Mouse (Mus musculus) embryonic facial prominence, embryonic 11.5 days (tissue): ENCODE results near the gene Trim46. TPM values are rescaled to one million over a fixed set of nuclear protein-coding genes. Genes with fewer than 3 reads are reported as not detected.

Experiments used
- ATAC-seq: fragments of 200-750 bp; cut with Nextera tagmentation; replicated peaks from 2 replicates; pipeline ENCODE4 v1.8.0; 2017; ENCODE audit warnings: low read depth; ENCODE audit not compliant: insufficient number of reproducible peaks, low FRiP score, low TSS enrichment
- DNase-seq: peaks from one replicate; pipeline ENCODE4 v3.0.0-alpha.2; 2015; ENCODE audit warnings: low spot score
- H3K27ac ChIP-seq: fragments of 300-500 bp; sonication (generic); replicated peaks from 2 replicates; pipeline ENCODE4 v1.5.1; 2014; ENCODE audit warnings: mild to moderate bottlenecking, low read depth, low read length, control low read depth
- H3K27me3 ChIP-seq: fragments of 300-500 bp; sonication (generic); 2 replicates; pipeline ENCODE4 v1.6.1; 2014; ENCODE audit warnings: mild to moderate bottlenecking, low read length, moderate library complexity, mixed read lengths; ENCODE audit not compliant: control insufficient read depth, insufficient read depth
- H3K36me3 ChIP-seq: fragments of 300-500 bp; sonication (generic); replicated peaks from 2 replicates; pipeline ENCODE4 v1.6.1; 2014; ENCODE audit warnings: low read depth, mild to moderate bottlenecking, low read length, moderate library complexity, mixed read lengths; ENCODE audit not compliant: control insufficient read depth, insufficient read depth
- H3K4me1 ChIP-seq: fragments of 300-500 bp; sonication (generic); 2 replicates; pipeline ENCODE4 v1.6.1; 2014; ENCODE audit warnings: low read length, mixed read lengths; ENCODE audit not compliant: control insufficient read depth, insufficient read depth
- H3K4me2 ChIP-seq: fragments of 300-500 bp; sonication (generic); 2 replicates; pipeline ENCODE4 v1.6.1; 2014; ENCODE audit warnings: low read depth, mild to moderate bottlenecking, control low read depth, low read length, moderate library complexity
- H3K4me3 ChIP-seq: fragments of 300-500 bp; sonication (generic); 2 replicates; pipeline ENCODE4 v1.5.1; 2014; ENCODE audit warnings: low read depth, low read length, control low read depth
- H3K9ac ChIP-seq: fragments of 300-500 bp; sonication (generic); replicated peaks from 2 replicates; pipeline ENCODE4 v1.6.1; 2014; ENCODE audit warnings: mild to moderate bottlenecking, control low read depth, low read length
- H3K9me3 ChIP-seq: fragments of 300-500 bp; sonication (generic); replicated peaks from 2 replicates; pipeline ENCODE4 v1.6.1; 2016; ENCODE audit warnings: mild to moderate bottlenecking, low read length, inconsistent platforms, mixed read lengths; ENCODE audit not compliant: control insufficient read depth
- WGBS: fragments of 180-500 bp; shearing (Covaris S2); extraction: QIAGEN DNeasy Blood & Tissue Kit; methylation state at CpG from one replicate; pipeline ENCODE4 v1.1.7; 2014; 5-methylcytosine and 5-hydroxymethylcytosine counted together
- polyA plus RNA-seq: library from polyadenylated mRNA; unstranded; fragments of >200 nt; fragmentation: Nextera tagmentation; extraction: Ambion mirVana; gene quantifications from 2 replicates; pipeline ENCODE4 v1.2.1, GENCODE M21; 2014

Gene Trim46
- polyA plus RNA-seq, 1 experiment from 2014 or later = 3.0 TPM

GRCm38 (mm10) chr3:89270051-89270755 lies 24.1 kb upstream of the Trim46 start, which contains the start of gene Slc50a1:
Gene Slc50a1 (minus strand): TSS chr3:89270570.
- no peaks in the 10 kb centered on the region for H3K27me3 ChIP-seq
- no peaks in the 10 kb centered on the region for H3K36me3 ChIP-seq
- no peaks in the 10 kb centered on the region for H3K9me3 ChIP-seq
- 3% methylated on average over 39 of the region's 39 CpGs for WGBS
- H3K4me2 ChIP-seq = peak within 1 kb of the TSS; percentile 80
- H3K4me3 ChIP-seq = peak within 1 kb of the TSS; percentile 50
- peak within 1 kb of the TSS; percentile 79 for H3K9ac ChIP-seq
- DNase-seq = peak; percentile 79
- ATAC-seq = no peak
- no peak within 1 kb of the TSS; the same call in 1 of the 2 replicates for H3K27ac ChIP-seq
- H3K4me1 ChIP-seq = peaks cover 5% of the 10 kb centered on the region

- H3K4me2 ChIP-seq = no peak overlapping the region
- H3K4me1 ChIP-seq = peaks cover 5% of the 10 kb centered on the region
- H3K4me3 ChIP-seq = no peak overlapping the region
- H3K27ac ChIP-seq = no peak overlapping the region
- H3K9me3 ChIP-seq = no peaks in the 10 kb centered on the region
- DNase-seq (no peak), ATAC-seq (no peak)
- H3K27me3 ChIP-seq = no peaks in the 10 kb centered on the region
- WGBS = 55% methylated on average over 8 of the region's 8 CpGs
- H3K36me3 ChIP-seq = no peaks in the 10 kb centered on the region
- H3K9ac ChIP-seq = peak overlapping the region; percentile 1; the same call in 1 of the 2 replicates
Measured at GRCm38 (mm10) chr3:89268916-89269315, 22.8 kb upstream of the Trim46 start.

GRCm38 (mm10) chr3:89266439-89266893 lies 20.4 kb upstream of the Trim46 start:
- peak; percentile 94 for DNase-seq
- WGBS = under 1% methylated on average over 20 of the region's 20 CpGs
- peaks cover 5% of the 10 kb centered on the region for H3K4me1 ChIP-seq
- no peaks in the 10 kb centered on the region for H3K36me3 ChIP-seq
- H3K4me2 ChIP-seq = peak overlapping the region; percentile 79
- H3K9ac ChIP-seq = peak overlapping the region; percentile 73
- H3K27me3 ChIP-seq = no peaks in the 10 kb centered on the region
- ATAC-seq = peak; percentile 87
- no peaks in the 10 kb centered on the region for H3K9me3 ChIP-seq
- peak overlapping the region; percentile 55 for H3K4me3 ChIP-seq
- no peak overlapping the region for H3K27ac ChIP-seq

- H3K27me3 ChIP-seq = no peaks in the 10 kb centered on the region
- no peak overlapping the region for H3K27ac ChIP-seq
- 70% methylated on average over 10 of the region's 10 CpGs for WGBS
- H3K4me1 ChIP-seq = no peaks in the 10 kb centered on the region
- DNase-seq = no peak
- H3K4me3 ChIP-seq = no peak overlapping the region
- H3K9me3 ChIP-seq = no peaks in the 10 kb centered on the region
- no peaks in the 10 kb centered on the region for H3K36me3 ChIP-seq
- no peak for ATAC-seq
- no peak overlapping the region for H3K9ac ChIP-seq
- H3K4me2 ChIP-seq = no peak overlapping the region
Measured at GRCm38 (mm10) chr3:89262417-89262816, 16.3 kb upstream of the Trim46 start.

- ATAC-seq = no peak
- Histone ChIP-seq H3K4me2 (no peak overlapping the region), H3K36me3 (no peaks in the 10 kb centered on the region), H3K4me3 (no peak overlapping the region), H3K4me1 (no peaks in the 10 kb centered on the region), H3K9ac (no peak overlapping the region), H3K27ac (no peak overlapping the region), H3K9me3 (no peaks in the 10 kb centered on the region), H3K27me3 (no peaks in the 10 kb centered on the region)
- 82% methylated on average over 3 of the region's 3 CpGs for whole genome bisulfite sequencing
- DNase-seq = no peak
Measured at GRCm38 (mm10) chr3:89260211-89260610, 14.1 kb upstream of the Trim46 start.

GRCm38 (mm10) chr3:89259076-89259475 lies 13.0 kb upstream of the Trim46 start, which contains the start of gene Dpm3:
Gene Dpm3 (plus strand): TSS chr3:89259358.
- Histone ChIP-seq H3K27me3 (no peaks in the 10 kb centered on the region), H3K36me3 (no peaks in the 10 kb centered on the region), H3K27ac (no peak within 1 kb of the TSS), H3K9ac (no peak within 1 kb of the TSS), H3K4me1 (no peaks in the 10 kb centered on the region), H3K9me3 (no peaks in the 10 kb centered on the region), H3K4me3 (no peak within 1 kb of the TSS), H3K4me2 (no peak within 1 kb of the TSS; the same call in 1 of the 2 replicates)
- no peak for DNase-seq
- whole genome bisulfite sequencing = 68% methylated on average over 7 of the region's 7 CpGs
- ATAC-seq = no peak

- H3K36me3 ChIP-seq = no peaks in the 10 kb centered on the region
- peaks cover 4% of the 10 kb centered on the region for H3K4me1 ChIP-seq
- H3K27ac ChIP-seq = no peak overlapping the region
- 78% methylated on average over 5 of the region's 5 CpGs for WGBS
- no peak for ATAC-seq
- H3K9ac ChIP-seq = no peak overlapping the region
- no peak overlapping the region for H3K4me2 ChIP-seq
- no peaks in the 10 kb centered on the region for H3K9me3 ChIP-seq
- H3K27me3 ChIP-seq = no peaks in the 10 kb centered on the region
- H3K4me3 ChIP-seq = no peak overlapping the region
- DNase-seq = no peak
Measured at GRCm38 (mm10) chr3:89256177-89256576, 10.1 kb upstream of the Trim46 start.

GRCm38 (mm10) chr3:89254994-89255393 lies 8.9 kb upstream of the Trim46 start:
- no peaks in the 10 kb centered on the region for H3K27me3 ChIP-seq
- H3K9me3 ChIP-seq = no peaks in the 10 kb centered on the region
- no peaks in the 10 kb centered on the region for H3K36me3 ChIP-seq
- DNase-seq (no peak), ATAC-seq (no peak)
- peaks cover 4% of the 10 kb centered on the region for H3K4me1 ChIP-seq
- H3K4me3 ChIP-seq = no peak overlapping the region
- no peak overlapping the region for H3K4me2 ChIP-seq
- H3K27ac ChIP-seq = no peak overlapping the region
- WGBS = 93% methylated on average over 5 of the region's 5 CpGs
- no peak overlapping the region for H3K9ac ChIP-seq
